Comparison of ENCODE assay signal across 19 mouse cellular contexts in the genomic region with DNA sequence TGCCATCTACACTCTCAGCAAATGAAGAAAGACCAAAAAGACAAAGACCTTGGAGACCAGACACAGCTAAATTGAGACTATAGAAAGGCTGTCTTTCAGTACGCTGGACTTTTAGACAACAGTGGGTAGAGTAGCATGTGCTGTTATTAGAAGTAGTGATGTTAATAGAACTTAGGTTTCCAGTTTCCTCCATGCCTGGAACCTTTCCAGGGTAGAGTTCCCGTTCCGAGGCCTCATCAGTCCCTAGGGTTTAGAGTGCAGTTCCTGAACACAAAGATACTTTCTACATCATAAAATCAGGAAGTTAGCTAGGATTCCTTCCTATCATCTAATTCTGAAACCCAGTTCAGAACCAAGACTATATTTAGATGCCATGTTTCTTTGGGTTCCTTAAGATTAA. TPM values are rescaled to one million over a fixed set of nuclear protein-coding genes. Genes with fewer than 3 reads are reported as not detected.
A peak's percentile ranks its signal among the peaks of the same experiment; 100 is the strongest.
DNase-seq lines count a peak whose midpoint lies in the region.
"Had no signal": no experiment of that assay in that cellular context is flagged by ENCODE, and none has a peak within 500 bp of the region (broad histone marks: within the 10 kb centered on the region; RNA-seq: fewer than 3 reads in every experiment).

No protein-coding gene starts in this region.

- peak; percentile 33 for DNase-seq in gastrocnemius, adult 18-20 months (ENCODE audit: low spot score)
- DNase-seq in gastrocnemius, adult 8-10 months (ENCODE audit: low spot score in 2 of 2): no peak
- peak; percentile 63 for DNase-seq in heart, adult 8-10 months (ENCODE audit: low spot score)
- no peak for DNase-seq in heart, postnatal 4 days
- peak; percentile 16 to 24 for DNase-seq in kidney, postnatal 36 days
- DNase-seq in kidney, adult 11 months: no peak
- DNase-seq in skeletal muscle tissue, adult 2 months (ENCODE audit: low read depth, low spot score): peak; percentile 16
- DNase-seq in embryo, embryonic 11 days: no peak
- DNase-seq: cerebellum, adult 8-10 months; cerebellum, postnatal 25 days; liver; lung, adult 2 months; retina, postnatal 1 day; right cerebral cortex, postnatal 14 days had no signal

RNA-seq across cellular contexts. Expression of a gene that starts 6.1 kb away (rescaled TPM):
- total RNA-seq in gastrocnemius, adult 18-20 months (2021): 10 to 100 TPM; 22.3 to 22.7 TPM
- 10 to 100 TPM; 17.6 to 29.0 (median 22.7) TPM for total RNA-seq in gastrocnemius, adult 8-10 months (2022)
- total RNA-seq in heart, adult 8-10 months (2022): 10 to 100 TPM; 12.0 to 18.5 (median 15.0) TPM
- 1 to 10 TPM; 8.1 to 9.3 TPM for total RNA-seq in heart, postnatal 4 days (2021)

RNA-seq across cellular contexts. Expression of a gene that starts 32.2 kb away (rescaled TPM):
- not detected for total RNA-seq in gastrocnemius, adult 18-20 months (2021)
- total RNA-seq in gastrocnemius, adult 8-10 months (2022): not detected
- not detected for total RNA-seq in heart, adult 8-10 months (2022)
- total RNA-seq in heart, postnatal 4 days (2021): not detected
- total RNA-seq: adrenal gland, adult 18-20 months had no signal

RNA-seq across cellular contexts. Expression of a gene that starts 57.6 kb away (rescaled TPM):
- total RNA-seq in gastrocnemius, adult 18-20 months (2021): not detected
- total RNA-seq in gastrocnemius, adult 8-10 months (2022): not detected
- not detected for total RNA-seq in heart, adult 8-10 months (2022)
- under 1 TPM in 1 of 2 experiments, not detected in 1; 0.29 TPM for total RNA-seq in heart, postnatal 4 days (2021)
- total RNA-seq: adrenal gland, adult 18-20 months; layer of hippocampus, adult 18-20 months; left cerebral cortex, adult 18-20 months; left cerebral cortex, postnatal 14 days; megakaryocyte progenitor cell, adult 5-6 weeks had no signal

Comparison
In these comparisons a context has a peak if more than half of its experiments do, and no peak if none do; other contexts are left out.
1. DNase-seq: peak in gastrocnemius, adult 18-20 months (single experiment), heart, adult 8-10 months (single experiment), kidney, postnatal 36 days (2 of 2) and skeletal muscle tissue, adult 2 months (single experiment); none in gastrocnemius, adult 8-10 months (0 of 2), heart, postnatal 4 days (single experiment), kidney, adult 11 months (single experiment) and embryo, embryonic 11 days (single experiment).